Comparison of ENCODE assay signal across 15 mouse cellular contexts in the genomic region with DNA sequence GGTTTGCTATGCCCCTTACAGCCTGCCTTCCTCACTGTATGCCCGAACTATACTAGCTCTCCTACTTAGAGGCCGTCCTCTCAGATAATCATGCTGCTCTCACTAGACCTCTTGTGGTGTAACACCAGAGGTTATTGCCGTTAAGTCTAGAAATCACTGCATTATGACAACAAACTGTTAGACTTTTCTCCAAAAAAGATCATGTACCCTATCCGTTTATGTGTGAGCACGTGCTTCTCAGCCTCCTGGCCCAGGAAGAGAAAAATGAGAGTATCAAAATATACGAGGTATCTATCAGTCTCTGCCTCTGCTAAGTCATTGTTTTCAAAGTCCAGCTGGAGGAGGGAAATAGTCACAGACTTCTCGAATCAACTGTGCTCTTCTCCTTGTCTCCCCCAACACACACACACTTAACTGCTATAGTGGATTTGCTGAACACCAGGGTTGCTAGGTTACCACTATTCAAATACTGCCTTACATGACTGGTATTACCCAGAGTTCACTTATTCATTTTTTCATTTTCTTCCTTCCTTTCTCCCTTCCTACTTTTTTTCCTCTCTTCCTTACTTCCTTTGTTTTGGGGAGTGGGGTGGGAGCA. TPM values are rescaled to one million over a fixed set of nuclear protein-coding genes. Genes with fewer than 3 reads are reported as not detected.
A peak's percentile ranks its signal among the peaks of the same experiment; 100 is the strongest.
DNase-seq lines count a peak whose midpoint lies in the region; ATAC-seq and TF ChIP-seq lines count a peak whose summit lies in the region.
"Had no signal": no experiment of that assay in that cellular context is flagged by ENCODE, and none has a peak within 500 bp of the region (broad histone marks: within the 10 kb centered on the region; RNA-seq: fewer than 3 reads in every experiment).

No protein-coding gene starts in this region.

- no peak overlapping the region for H3K9ac ChIP-seq in embryonic facial prominence, embryonic 14.5 days (ENCODE audit: low read depth, low read length)
- no peak overlapping the region for H3K9ac ChIP-seq in kidney, embryonic 15.5 days
- no peak overlapping the region for H3K9ac ChIP-seq in midbrain, embryonic 13.5 days (replicated peaks)
- H3K9ac ChIP-seq: heart, embryonic 15.5 days had no signal

- no peak overlapping the region for H3K4me3 ChIP-seq in embryonic facial prominence, embryonic 14.5 days (ENCODE audit: low read depth, low read length)
- no peak overlapping the region for H3K4me3 ChIP-seq in embryonic facial prominence, embryonic 10.5 days
- no peak overlapping the region for H3K4me3 ChIP-seq in kidney, embryonic 15.5 days (replicated peaks)
- H3K4me3 ChIP-seq in midbrain, embryonic 13.5 days (replicated peaks): no peak overlapping the region
- H3K4me3 ChIP-seq: heart, embryonic 15.5 days had no signal

- H3K4me1 ChIP-seq in embryonic facial prominence, embryonic 14.5 days (ENCODE audit: control insufficient read depth, insufficient read depth, low read length): peaks cover 11% of the 10 kb centered on the region
- H3K4me1 ChIP-seq in embryonic facial prominence, embryonic 10.5 days: peaks cover 20% of the 10 kb centered on the region
- H3K4me1 ChIP-seq in kidney, embryonic 15.5 days: peaks cover 7% of the 10 kb centered on the region; the same call in 1 of the 2 replicates
- H3K4me1 ChIP-seq in midbrain, embryonic 13.5 days (replicated peaks): peaks cover 19% of the 10 kb centered on the region

- TF ChIP-seq CTCF in brain, embryonic 14.5 days (IDR thresholded peaks at IDR 0.05; ENCODE audit: borderline replicate concordance, extremely low read depth, insufficient read depth, insufficient read length): no peak

- DNase-seq in embryonic facial prominence, embryonic 14.5 days (ENCODE audit: low spot score): no peak
- DNase-seq in embryonic facial prominence, embryonic 10.5 days (ENCODE audit: low spot score): no peak
- no peak for DNase-seq in kidney, adult 9 months
- peak; percentile 66 for DNase-seq in brain, embryonic 14.5 days (ENCODE audit: low read depth)
- DNase-seq in cerebellum, postnatal 4 days (ENCODE audit: low spot score in 2 of 2): no peak
- DNase-seq in left cerebral cortex, postnatal 4 days: no peak
- DNase-seq: cerebellum, postnatal 14 days; kidney, postnatal 25 days; spleen, adult 18-20 months had no signal

- ATAC-seq in embryonic facial prominence, embryonic 14.5 days (ENCODE audit: low read depth): peak; percentile 19; the same call in 1 of the 2 replicates
- peak; percentile 26; the same call in 1 of the 2 replicates for ATAC-seq in kidney, embryonic 15.5 days (replicated peaks; ENCODE audit: low FRiP score)
- ATAC-seq in midbrain, embryonic 13.5 days: peak; percentile 51

- no peaks in the 10 kb centered on the region for H3K36me3 ChIP-seq in embryonic facial prominence, embryonic 14.5 days (ENCODE audit: control insufficient read depth, insufficient read depth, low read length)
- H3K36me3 ChIP-seq in embryonic facial prominence, embryonic 10.5 days (replicated peaks): no peaks in the 10 kb centered on the region
- H3K36me3 ChIP-seq in kidney, embryonic 15.5 days: no peaks in the 10 kb centered on the region
- H3K36me3 ChIP-seq in midbrain, embryonic 13.5 days: no peaks in the 10 kb centered on the region
- H3K36me3 ChIP-seq: heart, embryonic 15.5 days had no signal

- 36% methylated on average over 7 of the region's 7 CpGs for WGBS in embryonic facial prominence, embryonic 14.5 days
- 63% methylated on average over 7 of the region's 7 CpGs for WGBS in embryonic facial prominence, embryonic 10.5 days
- 33% methylated on average over 7 of the region's 7 CpGs for WGBS in kidney, embryonic 15.5 days
- WGBS in midbrain, embryonic 13.5 days: 56% methylated on average over 7 of the region's 7 CpGs

- intact Hi-C loops in left cerebral cortex, postnatal 4 days (cut with DNase I): no loop called here

- no peaks in the 10 kb centered on the region for H3K9me3 ChIP-seq in embryonic facial prominence, embryonic 14.5 days (ENCODE audit: control insufficient read depth, low read length)
- H3K9me3 ChIP-seq in embryonic facial prominence, embryonic 10.5 days: no peaks in the 10 kb centered on the region
- H3K9me3 ChIP-seq in kidney, embryonic 15.5 days (replicated peaks): no peaks in the 10 kb centered on the region
- no peaks in the 10 kb centered on the region for H3K9me3 ChIP-seq in midbrain, embryonic 13.5 days
- H3K9me3 ChIP-seq: heart, embryonic 15.5 days had no signal

- H3K27ac ChIP-seq in embryonic facial prominence, embryonic 14.5 days (replicated peaks; ENCODE audit: low read depth, low read length): peak overlapping the region; percentile 28; the same call in 1 of the 2 replicates
- no peak overlapping the region for H3K27ac ChIP-seq in embryonic facial prominence, embryonic 10.5 days (replicated peaks)
- H3K27ac ChIP-seq in kidney, embryonic 15.5 days: no peak overlapping the region
- peak overlapping the region; percentile 11; the same call in 1 of the 2 replicates for H3K27ac ChIP-seq in midbrain, embryonic 13.5 days
- H3K27ac ChIP-seq: heart, embryonic 15.5 days had no signal

- H3K4me2 ChIP-seq in embryonic facial prominence, embryonic 14.5 days (ENCODE audit: low read depth, low read length): no peak overlapping the region
- H3K4me2 ChIP-seq in kidney, embryonic 15.5 days: no peak overlapping the region
- no peak overlapping the region for H3K4me2 ChIP-seq in midbrain, embryonic 13.5 days (replicated peaks)
- H3K4me2 ChIP-seq: heart, embryonic 15.5 days had no signal

- no peak for TF ChIP-seq POLR2A in brain, embryonic 14.5 days (IDR thresholded peaks at IDR 0.05; ENCODE audit: borderline replicate concordance, extremely low read depth, insufficient read depth, insufficient read length, poor library complexity, severe bottlenecking)

- no peaks in the 10 kb centered on the region for H3K27me3 ChIP-seq in embryonic facial prominence, embryonic 14.5 days (replicated peaks; ENCODE audit: control insufficient read depth, insufficient read depth, low read length)
- H3K27me3 ChIP-seq in embryonic facial prominence, embryonic 10.5 days (replicated peaks; ENCODE audit: low read depth, poor library complexity, severe bottlenecking): peaks cover 4% of the 10 kb centered on the region; the same call in 1 of the 2 replicates
- peaks cover 13% of the 10 kb centered on the region for H3K27me3 ChIP-seq in kidney, embryonic 15.5 days
- no peaks in the 10 kb centered on the region for H3K27me3 ChIP-seq in midbrain, embryonic 13.5 days
- H3K27me3 ChIP-seq: Patski had no signal

RNA-seq across cellular contexts. Expression of a gene that starts 5.8 kb away (rescaled TPM):
- 65.0 and 68.7 TPM in 2 replicates for polyA plus RNA-seq in embryonic facial prominence, embryonic 14.5 days (2014; fragmentation: Nextera tagmentation; extraction: Ambion mirVana)
- polyA plus RNA-seq in embryonic facial prominence, embryonic 10.5 days (2016; fragmentation: Nextera tagmentation; extraction: Ambion mirVana): 50.7 and 52.8 TPM in 2 replicates
- polyA plus RNA-seq in kidney, embryonic 15.5 days (2015; fragmentation: Nextera tagmentation; extraction: Ambion mirVana): 47.3 and 47.7 TPM in 2 replicates
- 21.1 and 23.9 TPM in 2 replicates for polyA plus RNA-seq in brain, embryonic 14.5 days (2012; rRNA removed)
- 18.1 and 21.4 TPM in 2 replicates for polyA plus RNA-seq in midbrain, embryonic 13.5 days (2015; fragmentation: Nextera tagmentation; extraction: Ambion mirVana)
- 10 to 100 TPM; 37.9 to 47.0 TPM for total RNA-seq in left cerebral cortex, postnatal 4 days (2021)

RNA-seq across cellular contexts. Expression of a gene that starts 13.7 kb away (rescaled TPM):
- not detected in 2 replicates for polyA plus RNA-seq in embryonic facial prominence, embryonic 14.5 days (2014; fragmentation: Nextera tagmentation; extraction: Ambion mirVana)
- polyA plus RNA-seq in embryonic facial prominence, embryonic 10.5 days (2016; fragmentation: Nextera tagmentation; extraction: Ambion mirVana): not detected in 2 replicates
- not detected in 2 replicates for polyA plus RNA-seq in kidney, embryonic 15.5 days (2015; fragmentation: Nextera tagmentation; extraction: Ambion mirVana)
- polyA plus RNA-seq in brain, embryonic 14.5 days (2012; rRNA removed): not detected in 2 replicates
- not detected in 2 replicates for polyA plus RNA-seq in midbrain, embryonic 13.5 days (2015; fragmentation: Nextera tagmentation; extraction: Ambion mirVana)
- not detected for total RNA-seq in left cerebral cortex, postnatal 4 days (2021)
- total RNA-seq: adrenal gland, postnatal 4 days; left cerebral cortex, postnatal 25 days had no signal
- polyA plus RNA-seq: heart, embryonic 15.5 days; Patski had no signal

Comparison
In these comparisons a context has a peak if more than half of its experiments do, and no peak if none do; other contexts are left out.
1. H3K27ac ChIP-seq: peak in embryonic facial prominence, embryonic 14.5 days (single experiment) and midbrain, embryonic 13.5 days (single experiment); none in embryonic facial prominence, embryonic 10.5 days (single experiment) and kidney, embryonic 15.5 days (single experiment).
2. Peak in every context shown above with its lines, with median percentiles within 50 percentile points of each other: ATAC-seq.